8 mouse cellular contexts compared by ENCODE assay signal in genomic region chr12:24974446-24975114, GRCm38 (mm10). TPM values are rescaled to one million over a fixed set of nuclear protein-coding genes. Genes with fewer than 3 reads are reported as not detected.
DNase-seq lines count a peak whose midpoint lies in the region; ATAC-seq and TF ChIP-seq lines count a peak whose summit lies in the region.

Gene Kidins220 (plus strand): TSS chr12:24974925.

- H3K27ac ChIP-seq in bone marrow, adult 2 months (ENCODE audit: control insufficient read depth, insufficient read depth, low read depth, low read length, poor library complexity): peak within 1 kb of the TSS; percentile 79
- H3K27ac ChIP-seq in embryonic facial prominence, embryonic 15.5 days (replicated peaks): peak within 1 kb of the TSS; percentile 94
- H3K27ac ChIP-seq in kidney, embryonic 14.5 days (ENCODE audit: low read depth, low read length): peak within 1 kb of the TSS; percentile 86
- peak within 1 kb of the TSS; percentile 91 for H3K27ac ChIP-seq in limb, embryonic 15.5 days

- peaks cover 2% of the 10 kb centered on the region for H3K4me1 ChIP-seq in bone marrow, adult 2 months (ENCODE audit: control insufficient read depth, insufficient read depth, low read length)
- peaks cover 16% of the 10 kb centered on the region for H3K4me1 ChIP-seq in embryonic facial prominence, embryonic 15.5 days
- H3K4me1 ChIP-seq in kidney, embryonic 14.5 days (ENCODE audit: control insufficient read depth, insufficient read depth, low read length): 0 out of 2 replicates have a peak, but pooled peaks cover 11% of the 10 kb centered on the region
- H3K4me1 ChIP-seq in limb, embryonic 15.5 days: peaks cover 7% of the 10 kb centered on the region

- H3K4me2 ChIP-seq in embryonic facial prominence, embryonic 15.5 days (replicated peaks): peak within 1 kb of the TSS; percentile 59
- H3K4me2 ChIP-seq in kidney, embryonic 14.5 days (replicated peaks; ENCODE audit: low read depth, low read length): peak within 1 kb of the TSS; percentile 60
- peak within 1 kb of the TSS; percentile 59 for H3K4me2 ChIP-seq in limb, embryonic 15.5 days

- peak; percentile 91 for DNase-seq in 416B (ENCODE audit: low read depth)
- peak; percentile 89 to 91 for DNase-seq in heart, adult 9 months (ENCODE audit: low spot score in 2 of 2)
- DNase-seq in monocyte, adult 2 months (ENCODE audit: low read depth in 1 of 2, low spot score in 2 of 2): peak; percentile 78 to 91
- peak; percentile 89 to 94 for DNase-seq in spleen, postnatal 36 days (ENCODE audit: low spot score in 2 of 2)

- 13% methylated on average over 29 of the region's 29 CpGs for WGBS in bone marrow, adult 2 months
- 15% methylated on average over 29 of the region's 29 CpGs for WGBS in embryonic facial prominence, embryonic 15.5 days
- WGBS in kidney, embryonic 14.5 days: 14% methylated on average over 27 of the region's 29 CpGs
- WGBS in limb, embryonic 15.5 days: 13% methylated on average over 29 of the region's 29 CpGs

- H3K36me3 ChIP-seq in embryonic facial prominence, embryonic 15.5 days: no peaks in the 10 kb centered on the region
- no peaks in the 10 kb centered on the region for H3K36me3 ChIP-seq in kidney, embryonic 14.5 days (ENCODE audit: control insufficient read depth, insufficient read depth, low read length)
- no peaks in the 10 kb centered on the region for H3K36me3 ChIP-seq in limb, embryonic 15.5 days

- peak within 1 kb of the TSS; percentile 63 for H3K9ac ChIP-seq in embryonic facial prominence, embryonic 15.5 days
- peak within 1 kb of the TSS; percentile 64 for H3K9ac ChIP-seq in kidney, embryonic 14.5 days (ENCODE audit: low read depth, low read length)
- H3K9ac ChIP-seq in limb, embryonic 15.5 days: peak within 1 kb of the TSS; percentile 61

- peak; percentile 97 for TF ChIP-seq POLR2A in bone marrow, adult 2 months (IDR thresholded peaks at IDR 0.05; ENCODE audit: borderline replicate concordance, control insufficient read depth, low read depth, low read length)

- peak; percentile 90 for ATAC-seq in embryonic facial prominence, embryonic 15.5 days (ENCODE audit: insufficient number of reproducible peaks, low FRiP score, low TSS enrichment, low read depth)
- peak; percentile 93 for ATAC-seq in kidney, embryonic 14.5 days (ENCODE audit: low FRiP score, low TSS enrichment)
- ATAC-seq in limb, embryonic 15.5 days (ENCODE audit: insufficient number of reproducible peaks, low FRiP score, low TSS enrichment, low read depth): peak; percentile 87

- H3K4me3 ChIP-seq in bone marrow, adult 2 months (replicated peaks; ENCODE audit: control insufficient read depth, low read depth, low read length): peak within 1 kb of the TSS; percentile 78
- H3K4me3 ChIP-seq in embryonic facial prominence, embryonic 15.5 days (replicated peaks): peak within 1 kb of the TSS; percentile 87
- peak within 1 kb of the TSS; percentile 84 for H3K4me3 ChIP-seq in kidney, embryonic 14.5 days (ENCODE audit: low read length)
- H3K4me3 ChIP-seq in limb, embryonic 15.5 days: peak within 1 kb of the TSS; percentile 91

- TF ChIP-seq CTCF in bone marrow, adult 2 months (IDR thresholded peaks at IDR 0.05; ENCODE audit: control insufficient read depth, insufficient read depth, low read length): peak; percentile 33; the same call in 1 of the 2 replicates

- H3K27me3 ChIP-seq in embryonic facial prominence, embryonic 15.5 days: no peaks in the 10 kb centered on the region
- H3K27me3 ChIP-seq in kidney, embryonic 14.5 days (ENCODE audit: control insufficient read depth, insufficient read depth, low read length): no peaks in the 10 kb centered on the region
- H3K27me3 ChIP-seq in limb, embryonic 15.5 days: no peaks in the 10 kb centered on the region

- H3K9me3 ChIP-seq in embryonic facial prominence, embryonic 15.5 days (replicated peaks): no peaks in the 10 kb centered on the region
- H3K9me3 ChIP-seq in kidney, embryonic 14.5 days (ENCODE audit: control insufficient read depth, low read length): no peaks in the 10 kb centered on the region
- no peaks in the 10 kb centered on the region for H3K9me3 ChIP-seq in limb, embryonic 15.5 days

RNA-seq across cellular contexts. Expression of gene Kidins220, which starts in this region (rescaled TPM):
- polyA plus RNA-seq in bone marrow, adult 2 months (2011; ENCODE audit: insufficient read depth, insufficient read length, low replicate concordance, missing spikeins): 10.4 and 33.2 TPM in 2 replicates
- 26.1 and 26.8 TPM in 2 replicates for polyA plus RNA-seq in embryonic facial prominence, embryonic 15.5 days (2015; fragmentation: Nextera tagmentation; extraction: Ambion mirVana)
- polyA plus RNA-seq in kidney, embryonic 14.5 days (2014; fragmentation: Nextera tagmentation; extraction: Ambion mirVana): 16.2 and 38.2 TPM in 2 replicates
- polyA plus RNA-seq in limb, embryonic 15.5 days (2015; fragmentation: Nextera tagmentation; extraction: Ambion mirVana): 24.4 and 26.0 TPM in 2 replicates

Comparison
In these comparisons a context has a peak if more than half of its experiments do, and no peak if none do; other contexts are left out.
1. Peak in every context shown above with its lines: DNase-seq, ATAC-seq, H3K4me3 ChIP-seq and H3K27ac ChIP-seq.